Mouse (Mus musculus): ENCODE measurements at regions not wholly inside any gene's neighbourhood (a gene's known extent, or its start where the extent isn't known, plus 50 kb on each side); places are given as distances from the start of the nearest gene placed in this dataset.

DNA sequence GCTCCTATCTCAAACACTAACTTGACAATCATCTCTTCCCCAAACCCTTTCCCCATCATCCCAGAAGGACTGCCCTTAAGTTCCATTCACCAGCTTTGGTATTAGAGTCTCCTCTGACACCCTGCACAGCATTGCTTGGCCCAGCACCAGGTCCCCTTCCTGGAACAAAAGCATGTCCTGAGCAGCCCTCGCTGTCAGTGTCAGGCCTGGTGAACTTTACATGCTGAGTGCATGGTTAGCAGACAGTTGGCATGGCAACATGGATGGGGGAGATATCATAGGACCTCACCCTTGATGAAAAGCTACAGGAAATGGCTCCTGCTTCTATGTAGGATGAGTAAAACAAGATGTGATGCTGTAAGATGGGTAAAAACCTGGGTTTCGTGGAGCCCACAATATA lies 333.6 kb downstream of the Lpin1 start:
- no peak for TF ChIP-seq CTCF (conservative IDR thresholded peaks at IDR 0.05; ENCODE audit: low read length)
- TF ChIP-seq POU5F1 (IDR thresholded peaks at IDR 0.05; ENCODE audit: borderline replicate concordance, low read length), result no peak
- TF ChIP-seq NANOG (IDR thresholded peaks at IDR 0.05; ENCODE audit: borderline replicate concordance, low read length), result no peak
